Mouse (Mus musculus) liver, adult 2 months (tissue): ENCODE data around the gene Gm38394.

ENCODE experiments used
- CTCF ChIP-seq: fragments of 200-500 bp; IDR thresholded peaks from 2 replicates; pipeline ENCODE4 v1.5.1; 2011; ENCODE audit warnings: low read depth, low read length, control low read depth
- POLR2A ChIP-seq: fragments of 200-500 bp; IDR thresholded peaks from 2 replicates; pipeline ENCODE4 v1.6.1; 2011; ENCODE audit warnings: low read length, control low read depth; ENCODE audit not compliant: insufficient read depth; ENCODE audit errors: extremely low read depth

- TF ChIP-seq CTCF: no peak
- TF ChIP-seq POLR2A: no peak
Measured at GRCm38 (mm10) chr1:133658878-133659277, 2.2 kb downstream of the Gm38394 start.
